Mouse (Mus musculus): ENCODE data around the gene Lama4. TPM values are rescaled to one million over a fixed set of nuclear protein-coding genes. Genes with fewer than 3 reads are reported as not detected.
A peak's percentile ranks its signal among the peaks of the same experiment; 100 is the strongest.

Gene Lama4
- total RNA-seq (2014; rRNA removed) (14.3 and 22.6 TPM in 2 replicates), polyA plus RNA-seq (2015; fragmentation: Nextera tagmentation; extraction: Ambion mirVana) (9.7 and 10.4 TPM in 2 replicates)

DNA sequence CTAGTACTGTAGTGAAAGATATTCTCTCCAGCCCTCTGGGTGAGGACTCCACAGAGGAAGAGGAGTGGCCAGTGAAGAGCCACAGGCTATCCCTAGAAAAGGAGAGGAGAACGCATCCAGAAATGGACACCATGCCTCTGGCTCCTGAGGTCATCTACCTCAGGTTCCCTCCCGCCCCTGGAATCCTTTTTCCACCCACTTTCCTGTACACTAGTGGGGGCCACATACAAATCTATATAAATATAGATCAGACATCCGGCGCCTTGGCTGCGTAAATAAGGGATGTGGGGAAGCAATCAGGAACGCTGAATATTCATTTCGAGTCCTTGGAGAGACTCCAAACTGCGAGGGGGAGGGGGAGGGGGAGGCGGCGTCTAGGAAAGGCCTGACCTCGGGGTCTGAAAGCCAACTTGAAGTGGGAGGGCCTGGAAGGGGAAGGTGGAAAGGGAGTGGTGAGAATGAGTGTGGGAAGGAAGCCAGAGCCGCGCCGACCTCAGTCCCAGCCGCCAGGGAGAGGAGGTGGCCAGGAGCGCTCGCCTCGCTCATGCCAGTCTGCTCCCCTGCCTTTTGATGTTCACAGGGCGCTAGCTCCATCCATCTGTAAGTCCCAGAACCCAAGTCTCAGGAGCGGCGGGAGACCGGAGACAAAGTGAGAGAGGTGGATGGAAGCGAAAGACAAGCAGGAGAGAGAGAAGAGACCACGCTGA lies at the start of gene Lama4:
Lama4 (plus strand) TSS at position 441 of the 707 bp plus-strand sequence.
- peak; percentile 56 for DNase-seq
- 0 out of 2 replicates have a peak within 1 kb of the TSS, but pooled peaks have one; percentile 29 for H3K27ac ChIP-seq (ENCODE audit: low read depth, low read length)
- 5% methylated on average over 24 of the region's 24 CpGs for WGBS
- peak within 1 kb of the TSS; percentile 40 for H3K4me3 ChIP-seq (ENCODE audit: low read depth, low read length)
- H3K4me2 ChIP-seq (ENCODE audit: low read depth): peak within 1 kb of the TSS; percentile 71
- no peaks in the 10 kb centered on the region for H3K27me3 ChIP-seq (ENCODE audit: insufficient read depth, low read length)
- peak; percentile 71 for ATAC-seq
- H3K4me1 ChIP-seq (ENCODE audit: insufficient read depth): peaks cover 9% of the 10 kb centered on the region; the same call in 1 of the 2 replicates
- H3K9ac ChIP-seq: peak within 1 kb of the TSS; percentile 44
- no peak for TF ChIP-seq CTCF (IDR thresholded peaks at IDR 0.05; ENCODE audit: low read depth)
- H3K36me3 ChIP-seq (ENCODE audit: insufficient read depth): no peaks in the 10 kb centered on the region
- no peaks in the 10 kb centered on the region for H3K9me3 ChIP-seq (ENCODE audit: low read length)

DNA sequence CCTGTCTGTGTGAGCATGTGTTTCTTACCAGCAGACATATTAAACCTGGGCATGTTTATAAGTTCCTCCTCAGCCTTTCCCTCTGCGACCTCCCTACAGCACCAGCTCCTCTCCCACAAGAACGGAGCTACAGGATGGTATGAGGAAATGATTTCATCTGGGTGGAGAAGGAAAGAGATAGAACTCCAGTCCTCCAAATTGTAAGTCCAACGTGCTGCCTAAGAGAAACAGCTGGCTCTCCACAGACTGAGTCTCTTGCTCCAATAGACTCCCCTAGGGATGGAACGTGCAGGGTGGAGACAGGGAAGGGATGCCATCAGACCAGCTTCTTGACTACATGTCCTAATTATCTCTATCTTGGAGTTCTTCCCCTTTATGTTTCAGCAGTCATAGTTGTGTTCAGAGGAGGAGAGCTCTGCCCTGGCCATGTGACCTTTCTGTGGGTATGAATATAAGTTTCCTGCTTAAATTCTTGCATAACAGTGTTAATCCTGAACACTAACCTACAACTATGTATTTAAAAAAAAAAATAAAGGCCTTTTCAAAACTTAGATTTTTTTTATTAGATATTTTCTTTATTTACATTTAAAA lies 49.2 kb upstream of the Lama4 start:
- Histone ChIP-seq H3K4me3 (ENCODE audit: low read depth, low read length) (no peak overlapping the region), H3K27me3 (ENCODE audit: insufficient read depth, low read length) (no peaks in the 10 kb centered on the region), H3K4me1 (ENCODE audit: insufficient read depth) (no peaks in the 10 kb centered on the region), H3K4me2 (ENCODE audit: low read depth) (no peak overlapping the region), H3K27ac (ENCODE audit: low read depth, low read length) (no peak overlapping the region), H3K9me3 (ENCODE audit: low read length) (no peaks in the 10 kb centered on the region), H3K9ac (no peak overlapping the region), H3K36me3 (ENCODE audit: insufficient read depth) (no peaks in the 10 kb centered on the region)
- ATAC-seq: no peak
- no peak for DNase-seq
- TF ChIP-seq CTCF (IDR thresholded peaks at IDR 0.05; ENCODE audit: low read depth): no peak
- 79% methylated on average over 4 of the region's 4 CpGs for WGBS

DNA sequence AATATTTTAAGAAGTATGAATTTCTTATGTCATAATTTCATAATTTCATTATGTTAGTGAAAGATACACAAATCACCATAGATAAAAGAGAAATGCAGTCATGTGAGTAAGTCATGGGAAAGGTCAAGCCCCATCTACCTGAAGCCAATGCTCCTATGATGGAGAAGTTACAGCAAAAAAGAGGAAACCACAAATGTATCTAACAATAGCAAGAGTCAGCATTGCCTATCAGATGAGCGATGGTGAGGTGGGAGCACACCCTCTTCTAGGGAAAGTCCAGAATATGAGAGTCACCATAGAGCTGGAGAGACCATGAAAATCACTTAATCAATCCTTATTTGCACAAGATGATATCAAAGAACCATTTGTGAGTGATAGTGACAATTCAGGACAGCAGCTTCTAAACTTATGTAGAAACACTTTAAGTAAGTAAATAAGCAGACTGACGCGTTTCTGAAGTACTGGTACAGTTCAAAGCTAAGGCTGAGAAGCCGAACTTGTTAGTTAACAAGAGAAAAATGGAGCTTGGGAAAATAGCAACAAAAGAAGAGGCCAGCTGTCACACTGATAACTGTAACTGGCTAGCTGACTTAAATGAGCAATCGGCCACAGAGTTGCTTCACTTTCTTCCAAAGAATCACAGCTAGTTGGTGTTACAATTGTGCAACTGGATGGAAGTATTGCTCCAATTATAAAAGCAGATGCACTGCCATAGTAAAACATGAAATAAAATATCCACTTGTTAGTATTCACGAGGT lies 36.2 kb upstream of the Lama4 start:
- no peak overlapping the region for H3K9ac ChIP-seq
- H3K27me3 ChIP-seq (ENCODE audit: insufficient read depth, low read length): no peaks in the 10 kb centered on the region
- no peak overlapping the region for H3K4me2 ChIP-seq (ENCODE audit: low read depth)
- H3K9me3 ChIP-seq (ENCODE audit: low read length): no peaks in the 10 kb centered on the region
- TF ChIP-seq CTCF (IDR thresholded peaks at IDR 0.05; ENCODE audit: low read depth): no peak
- no peaks in the 10 kb centered on the region for H3K4me1 ChIP-seq (ENCODE audit: insufficient read depth)
- H3K27ac ChIP-seq (ENCODE audit: low read depth, low read length): no peak overlapping the region
- 83% methylated on average over 6 of the region's 6 CpGs for WGBS
- no peaks in the 10 kb centered on the region for H3K36me3 ChIP-seq (ENCODE audit: insufficient read depth)
- H3K4me3 ChIP-seq (ENCODE audit: low read depth, low read length): no peak overlapping the region
- DNase-seq: no peak
- no peak for ATAC-seq

DNA sequence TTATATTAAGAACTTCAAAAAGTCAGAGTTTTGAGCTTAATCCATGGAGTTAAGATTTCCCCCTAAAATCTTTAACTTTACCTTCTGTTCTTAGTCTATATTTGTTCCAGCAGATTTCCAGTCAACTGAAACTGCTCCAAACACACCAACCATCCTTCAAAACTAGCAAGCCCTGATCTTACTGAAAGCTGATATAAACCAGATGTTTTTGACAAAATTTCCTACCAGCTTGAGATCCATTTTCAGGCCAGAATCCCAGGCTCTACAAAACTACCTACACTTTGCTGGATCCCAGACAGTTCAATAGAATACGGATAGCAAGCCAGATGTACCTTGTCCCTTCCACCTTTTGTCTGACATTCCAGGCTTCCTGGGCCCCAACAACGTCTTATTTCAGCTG lies 20.6 kb upstream of the Lama4 start:
- H3K36me3 ChIP-seq (ENCODE audit: insufficient read depth): no peaks in the 10 kb centered on the region
- H3K27ac ChIP-seq (ENCODE audit: low read depth, low read length): no peak overlapping the region
- H3K9me3 ChIP-seq (ENCODE audit: low read length): no peaks in the 10 kb centered on the region
- no peak for DNase-seq
- TF ChIP-seq CTCF (IDR thresholded peaks at IDR 0.05; ENCODE audit: low read depth): no peak
- H3K4me1 ChIP-seq (ENCODE audit: insufficient read depth): no peaks in the 10 kb centered on the region
- H3K4me3 ChIP-seq (ENCODE audit: low read depth, low read length): no peak overlapping the region
- H3K9ac ChIP-seq: no peak overlapping the region
- H3K4me2 ChIP-seq (ENCODE audit: low read depth): no peak overlapping the region
- no peaks in the 10 kb centered on the region for H3K27me3 ChIP-seq (ENCODE audit: insufficient read depth, low read length)
- WGBS: 74% methylated on average over 2 of the region's 2 CpGs
- no peak for ATAC-seq

DNA sequence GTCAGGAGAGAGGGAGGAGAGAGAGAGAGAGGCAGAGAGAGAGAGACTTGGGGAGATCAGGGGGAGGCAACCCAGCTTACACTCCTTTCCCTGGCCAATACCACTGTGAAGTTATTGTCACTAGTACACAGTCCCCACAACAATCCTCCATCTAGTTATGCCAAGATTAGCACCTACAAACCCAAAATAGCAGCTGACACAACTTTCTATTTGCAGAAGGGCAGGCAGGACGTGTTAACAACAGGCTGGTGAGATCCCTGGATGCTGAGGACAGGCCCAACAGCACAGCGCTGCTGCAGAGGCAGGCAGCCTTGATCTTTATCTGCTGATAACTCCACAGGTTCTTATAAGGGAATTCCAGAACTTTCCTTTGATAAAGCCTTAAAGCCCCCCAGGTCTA lies 3.4 kb upstream of the Lama4 start:
- ATAC-seq: no peak

DNA sequence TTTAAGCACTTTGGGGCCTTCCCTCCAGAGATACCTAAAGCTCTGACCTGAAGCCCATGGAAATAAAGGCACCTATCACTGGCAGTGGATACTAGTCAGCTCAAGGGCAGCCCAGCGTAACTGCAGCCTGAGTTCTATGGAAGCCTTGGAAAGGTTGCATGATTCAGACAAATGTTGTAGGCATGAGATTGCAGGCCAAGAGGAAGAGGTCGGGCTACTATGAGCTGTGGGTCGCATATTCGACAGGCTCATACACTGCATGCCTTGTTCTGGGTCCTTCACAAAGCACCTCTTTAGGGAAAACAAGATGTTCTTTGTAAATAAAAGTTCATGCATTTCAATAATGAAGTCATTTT lies 618 bp upstream of the Lama4 start:
- ATAC-seq (peak; percentile 26), DNase-seq (no peak)
- Histone ChIP-seq H3K27ac (ENCODE audit: low read depth, low read length) (no peak overlapping the region), H3K4me1 (ENCODE audit: insufficient read depth) (peaks cover 9% of the 10 kb centered on the region; the same call in 1 of the 2 replicates), H3K4me3 (ENCODE audit: low read depth, low read length) (peak overlapping the region; percentile 40; the same call in 1 of the 2 replicates), H3K36me3 (ENCODE audit: insufficient read depth) (no peaks in the 10 kb centered on the region), H3K27me3 (ENCODE audit: insufficient read depth, low read length) (no peaks in the 10 kb centered on the region), H3K4me2 (ENCODE audit: low read depth) (0 out of 2 replicates have a peak overlapping the region, but pooled peaks have one; percentile 71), H3K9me3 (ENCODE audit: low read length) (no peaks in the 10 kb centered on the region), H3K9ac (no peak overlapping the region)
- WGBS: 66% methylated on average over 4 of the region's 4 CpGs
- TF ChIP-seq CTCF (IDR thresholded peaks at IDR 0.05; ENCODE audit: low read depth): no peak

More for the DNA sequence above, 3.4 kb upstream of the Lama4 start:
- Histone ChIP-seq H3K9ac (no peak overlapping the region), H3K9me3 (ENCODE audit: low read length) (no peaks in the 10 kb centered on the region), H3K27me3 (ENCODE audit: insufficient read depth, low read length) (no peaks in the 10 kb centered on the region), H3K4me2 (ENCODE audit: low read depth) (no peak overlapping the region), H3K27ac (ENCODE audit: low read depth, low read length) (no peak overlapping the region), H3K4me3 (ENCODE audit: low read depth, low read length) (no peak overlapping the region), H3K36me3 (ENCODE audit: insufficient read depth) (no peaks in the 10 kb centered on the region), H3K4me1 (ENCODE audit: insufficient read depth) (peaks cover 9% of the 10 kb centered on the region; the same call in 1 of the 2 replicates)
- 75% methylated on average over 2 of the region's 2 CpGs for WGBS
- TF ChIP-seq CTCF (IDR thresholded peaks at IDR 0.05; ENCODE audit: low read depth): no peak
- no peak for DNase-seq

Data from forebrain, postnatal 0 days (tissue).